Mouse (Mus musculus) erythroblast, embryonic 14.5 days (primary cell): ENCODE results near the gene Tdrd5.

Experiments
- GATA1 ChIP-seq: IDR thresholded peaks from 2 replicates; pipeline ENCODE4 v1.6.1; 2012; ENCODE audit warnings: low read length, inconsistent platforms, mixed read lengths
- TAL1 ChIP-seq: IDR thresholded peaks from 3 replicates; pipeline ENCODE4 v1.6.1; 2012; ENCODE audit warnings: low read length, inconsistent platforms, mixed read lengths

- TF ChIP-seq GATA1 = no peak
- TF ChIP-seq TAL1 = no peak
Observed at GRCm38 (mm10) chr1:156230339-156231089, 73.0 kb downstream of the Tdrd5 start.
